Mouse (Mus musculus): Measurements from ENCODE around the gene Ttc23l.

- TF ChIP-seq POLR2A (IDR thresholded peaks at IDR 0.05; ENCODE audit: low read depth, low read length) (no peak), CTCF (IDR thresholded peaks at IDR 0.05; ENCODE audit: extremely low read depth, insufficient read depth, insufficient read length, insufficient replicate concordance) (no peak)
These were observed 89.7 kb downstream of the Ttc23l start for GRCm38 (mm10) chr15:10468761-10469160.

Measured in spleen, adult 2 months (tissue).